Comparison of ENCODE assay signal across 28 mouse cellular contexts in genomic region chr10:24598693-24599092, GRCm38 (mm10). TPM values are rescaled to one million over a fixed set of nuclear protein-coding genes. Genes with fewer than 3 reads are reported as not detected.
DNase-seq lines count a peak whose midpoint lies in the region; ATAC-seq and TF ChIP-seq lines count a peak whose summit lies in the region.
"Had no signal": no experiment of that assay in that cellular context is flagged by ENCODE, and none has a peak within 500 bp of the region (broad histone marks: within the 10 kb centered on the region; RNA-seq: fewer than 3 reads in every experiment).

No protein-coding gene starts in this region.

- peak overlapping the region; percentile 61; the same call in 1 of the 2 replicates for H3K4me2 ChIP-seq in intestine, embryonic 14.5 days (ENCODE audit: low read length)
- H3K4me2 ChIP-seq in intestine, embryonic 15.5 days (replicated peaks): no peak overlapping the region
- peak overlapping the region; percentile 69; the same call in 1 of the 2 replicates for H3K4me2 ChIP-seq in embryonic facial prominence, embryonic 14.5 days (ENCODE audit: low read depth, low read length)
- H3K4me2 ChIP-seq in stomach, postnatal 0 days (replicated peaks; ENCODE audit: low read depth): 0 out of 2 replicates have a peak overlapping the region, but pooled peaks have one; percentile 11
- H3K4me2 ChIP-seq: forebrain, embryonic 15.5 days; hindbrain, embryonic 15.5 days; limb, embryonic 15.5 days; liver, embryonic 13.5 days; midbrain, embryonic 12.5 days; neural tube, embryonic 12.5 days had no signal

- no peak overlapping the region for H3K9ac ChIP-seq in heart, adult 2 months (ENCODE audit: low read depth, low read length)
- no peak overlapping the region for H3K9ac ChIP-seq in intestine, embryonic 14.5 days (ENCODE audit: low read length)
- no peak overlapping the region for H3K9ac ChIP-seq in intestine, embryonic 15.5 days
- H3K9ac ChIP-seq in embryonic facial prominence, embryonic 14.5 days (ENCODE audit: low read depth, low read length): no peak overlapping the region
- H3K9ac ChIP-seq in stomach, postnatal 0 days (ENCODE audit: low read length): no peak overlapping the region
- H3K9ac ChIP-seq: forebrain, embryonic 15.5 days; hindbrain, embryonic 15.5 days; limb, embryonic 15.5 days; liver, embryonic 13.5 days; midbrain, embryonic 12.5 days; neural tube, embryonic 12.5 days had no signal

- H3K27ac ChIP-seq in heart, adult 2 months: peak overlapping the region; percentile 9
- H3K27ac ChIP-seq in intestine, embryonic 14.5 days (ENCODE audit: low read depth): no peak overlapping the region
- no peak overlapping the region for H3K27ac ChIP-seq in intestine, embryonic 15.5 days
- H3K27ac ChIP-seq in embryonic facial prominence, embryonic 14.5 days (replicated peaks; ENCODE audit: low read depth, low read length): no peak overlapping the region
- no peak overlapping the region for H3K27ac ChIP-seq in stomach, postnatal 0 days (replicated peaks)
- no peak overlapping the region for H3K27ac ChIP-seq in cerebellum, adult 2 months (ENCODE audit: insufficient read depth, low read length)
- H3K27ac ChIP-seq: forebrain, embryonic 10.5 days; forebrain, embryonic 15.5 days; hindbrain, embryonic 10.5 days; hindbrain, embryonic 15.5 days; limb, embryonic 15.5 days; liver, embryonic 13.5 days; midbrain, embryonic 12.5 days; neural tube, embryonic 12.5 days had no signal

- TF ChIP-seq EP300 in heart, adult 2 months (IDR thresholded peaks at IDR 0.05; ENCODE audit: insufficient read depth, low read depth, low read length): no peak
- no peak for TF ChIP-seq EP300 in stomach, postnatal 0 days (optimal IDR thresholded peaks at IDR 0.05)

- DNase-seq in heart, adult 2 months: no peak
- DNase-seq in heart, adult 9 months (ENCODE audit: low spot score in 2 of 2): no peak
- no peak for DNase-seq in intestine, embryonic 14.5 days (ENCODE audit: low spot score)
- no peak for DNase-seq in embryonic facial prominence, embryonic 14.5 days (ENCODE audit: low spot score)
- DNase-seq in stomach, postnatal 0 days (ENCODE audit: low spot score): no peak
- DNase-seq in cerebellum, adult 2 months: no peak
- DNase-seq: adrenal gland, postnatal 25 days; cerebellum, adult 11-12 months; cerebellum, postnatal 14 days; kidney, postnatal 25 days; liver, embryonic 13.5 days; lung, adult 18-20 months; lung, postnatal 4 days; right cerebral cortex, adult 18-20 months; thymus, postnatal 4 days had no signal

- H3K4me1 ChIP-seq in heart, adult 2 months (ENCODE audit: control insufficient read depth, insufficient read depth, low read length): peaks cover 6% of the 10 kb centered on the region; the same call in 1 of the 2 replicates
- peaks cover 23% of the 10 kb centered on the region for H3K4me1 ChIP-seq in intestine, embryonic 14.5 days (replicated peaks; ENCODE audit: control insufficient read depth, insufficient read depth, low read length)
- H3K4me1 ChIP-seq in intestine, embryonic 15.5 days (replicated peaks): peaks cover 14% of the 10 kb centered on the region
- peaks cover 16% of the 10 kb centered on the region for H3K4me1 ChIP-seq in embryonic facial prominence, embryonic 14.5 days (ENCODE audit: control insufficient read depth, insufficient read depth, low read length)
- no peaks in the 10 kb centered on the region for H3K4me1 ChIP-seq in stomach, postnatal 0 days (replicated peaks; ENCODE audit: control insufficient read depth, insufficient read depth)
- H3K4me1 ChIP-seq in cerebellum, adult 2 months (ENCODE audit: control insufficient read depth, insufficient read depth, low read length): peaks cover 6% of the 10 kb centered on the region
- H3K4me1 ChIP-seq: liver, embryonic 13.5 days had no signal

- 89% methylated on average over 6 of the region's 6 CpGs for WGBS in heart, adult 2 months
- WGBS in intestine, embryonic 14.5 days: 82% methylated on average over 6 of the region's 6 CpGs
- WGBS in intestine, embryonic 15.5 days: 84% methylated on average over 6 of the region's 6 CpGs
- 88% methylated on average over 6 of the region's 6 CpGs for WGBS in embryonic facial prominence, embryonic 14.5 days
- WGBS in stomach, postnatal 0 days: 76% methylated on average over 6 of the region's 6 CpGs
- 89% methylated on average over 6 of the region's 6 CpGs for WGBS in cerebellum, adult 2 months

- no peak for TF ChIP-seq CTCF in heart, adult 2 months (IDR thresholded peaks at IDR 0.05)
- no peak for TF ChIP-seq CTCF in stomach, postnatal 0 days (IDR thresholded peaks at IDR 0.05; ENCODE audit: low read depth)
- TF ChIP-seq CTCF in cerebellum, adult 2 months (IDR thresholded peaks at IDR 0.05; ENCODE audit: borderline replicate concordance, insufficient read depth, low read depth, low read length): no peak

- no peak for ATAC-seq in intestine, embryonic 14.5 days (replicated peaks; ENCODE audit: low FRiP score, low TSS enrichment, low read depth)
- no peak for ATAC-seq in intestine, embryonic 15.5 days
- ATAC-seq in embryonic facial prominence, embryonic 14.5 days (ENCODE audit: low read depth): no peak
- ATAC-seq in stomach, postnatal 0 days (ENCODE audit: low FRiP score, low TSS enrichment): no peak
- ATAC-seq: CD4-positive, CD25-positive, alpha-beta regulatory T cell, adult 4 months; forebrain, embryonic 15.5 days; inflammation-experienced regulatory T-cells, adult 6 months; lung, postnatal 0 days had no signal

- no peak for TF ChIP-seq POLR2A in heart, adult 2 months (IDR thresholded peaks at IDR 0.05; ENCODE audit: insufficient read depth, low read depth, low read length)
- no peak for TF ChIP-seq POLR2A in cerebellum, adult 2 months (IDR thresholded peaks at IDR 0.05; ENCODE audit: borderline replicate concordance, insufficient read depth, low read length)

- intact Hi-C loops in heart, adult 2 months (cut with DNase I): no loop called here

- H3K4me3 ChIP-seq in heart, adult 2 months: no peak overlapping the region
- H3K4me3 ChIP-seq in intestine, embryonic 14.5 days (ENCODE audit: low read depth, low read length): no peak overlapping the region
- H3K4me3 ChIP-seq in intestine, embryonic 15.5 days (replicated peaks): no peak overlapping the region
- H3K4me3 ChIP-seq in embryonic facial prominence, embryonic 14.5 days (ENCODE audit: low read depth, low read length): peak overlapping the region; percentile 64; the same call in 1 of the 2 replicates
- H3K4me3 ChIP-seq in stomach, postnatal 0 days (ENCODE audit: low read depth, low read length): no peak overlapping the region
- no peak overlapping the region for H3K4me3 ChIP-seq in cerebellum, adult 2 months (replicated peaks; ENCODE audit: insufficient read depth, low read depth, low read length)
- H3K4me3 ChIP-seq: forebrain, embryonic 10.5 days; forebrain, embryonic 15.5 days; hindbrain, embryonic 10.5 days; hindbrain, embryonic 15.5 days; limb, embryonic 15.5 days; liver, embryonic 13.5 days; megakaryocyte, embryonic 14.5 days; midbrain, embryonic 12.5 days; myocyte; neural tube, embryonic 12.5 days had no signal

- no peaks in the 10 kb centered on the region for H3K79me2 ChIP-seq in heart, adult 2 months (replicated peaks; ENCODE audit: control insufficient read depth, insufficient read depth, low read length)

- no peaks in the 10 kb centered on the region for H3K27me3 ChIP-seq in heart, adult 2 months (ENCODE audit: control insufficient read depth, insufficient read depth, low read length)
- no peaks in the 10 kb centered on the region for H3K27me3 ChIP-seq in intestine, embryonic 14.5 days (replicated peaks; ENCODE audit: control insufficient read depth, insufficient read depth, low read length)
- no peaks in the 10 kb centered on the region for H3K27me3 ChIP-seq in intestine, embryonic 15.5 days (replicated peaks)
- H3K27me3 ChIP-seq in embryonic facial prominence, embryonic 14.5 days (replicated peaks; ENCODE audit: control insufficient read depth, insufficient read depth, low read length): no peaks in the 10 kb centered on the region
- H3K27me3 ChIP-seq in stomach, postnatal 0 days (ENCODE audit: control insufficient read depth, insufficient read depth, low read length): no peaks in the 10 kb centered on the region
- H3K27me3 ChIP-seq in cerebellum, adult 2 months (ENCODE audit: control insufficient read depth, insufficient read depth, low read length): peaks cover 3% of the 10 kb centered on the region; the same call in 1 of the 2 replicates
- H3K27me3 ChIP-seq: forebrain, embryonic 15.5 days; hindbrain, embryonic 15.5 days; limb, embryonic 15.5 days; neural tube, embryonic 12.5 days had no signal

- peaks cover 15% of the 10 kb centered on the region for H3K36me3 ChIP-seq in heart, adult 2 months (ENCODE audit: control insufficient read depth, insufficient read depth, low read length)
- no peaks in the 10 kb centered on the region for H3K36me3 ChIP-seq in intestine, embryonic 14.5 days (ENCODE audit: control insufficient read depth, insufficient read depth, low read length)
- no peaks in the 10 kb centered on the region for H3K36me3 ChIP-seq in intestine, embryonic 15.5 days
- H3K36me3 ChIP-seq in embryonic facial prominence, embryonic 14.5 days (ENCODE audit: control insufficient read depth, insufficient read depth, low read length): no peaks in the 10 kb centered on the region
- H3K36me3 ChIP-seq in stomach, postnatal 0 days (ENCODE audit: control insufficient read depth, insufficient read depth, low read length): no peaks in the 10 kb centered on the region; the same call in 1 of the 2 replicates
- H3K36me3 ChIP-seq: forebrain, embryonic 15.5 days; hindbrain, embryonic 15.5 days; limb, embryonic 15.5 days; liver, embryonic 13.5 days; midbrain, embryonic 12.5 days; neural tube, embryonic 12.5 days had no signal

- no peaks in the 10 kb centered on the region for H3K9me3 ChIP-seq in intestine, embryonic 14.5 days (ENCODE audit: control insufficient read depth, low read length)
- H3K9me3 ChIP-seq in intestine, embryonic 15.5 days: no peaks in the 10 kb centered on the region
- no peaks in the 10 kb centered on the region for H3K9me3 ChIP-seq in embryonic facial prominence, embryonic 14.5 days (ENCODE audit: control insufficient read depth, low read length)
- no peaks in the 10 kb centered on the region for H3K9me3 ChIP-seq in stomach, postnatal 0 days (ENCODE audit: control insufficient read depth, low read length)
- H3K9me3 ChIP-seq: forebrain, embryonic 10.5 days; forebrain, embryonic 15.5 days; hindbrain, embryonic 10.5 days; hindbrain, embryonic 15.5 days; limb, embryonic 15.5 days; liver, embryonic 13.5 days; midbrain, embryonic 12.5 days; neural tube, embryonic 12.5 days had no signal

RNA-seq across cellular contexts. Expression of gene Ccn2, which starts 3.5 kb away (rescaled TPM):
- total RNA-seq in heart, adult 2 months (2021): 100 to 1,000 TPM in 1 of 2 experiments, 10 to 100 TPM in 1; 62.8 to 108 TPM
- 93.2 and 141 TPM in 2 replicates for polyA plus RNA-seq in heart, adult 2 months (2012; rRNA removed)
- 11.5 and 14.7 TPM in 2 replicates for polyA plus RNA-seq in intestine, embryonic 14.5 days (2014; fragmentation: Nextera tagmentation; extraction: Ambion mirVana)
- polyA plus RNA-seq in intestine, embryonic 15.5 days (2015; fragmentation: Nextera tagmentation; extraction: Ambion mirVana): 9.3 and 10.1 TPM in 2 replicates
- 14.7 and 16.7 TPM in 2 replicates for polyA plus RNA-seq in embryonic facial prominence, embryonic 14.5 days (2014; fragmentation: Nextera tagmentation; extraction: Ambion mirVana)
- 19.6 and 19.7 TPM in 2 replicates for polyA plus RNA-seq in stomach, postnatal 0 days (2015; fragmentation: Nextera tagmentation; extraction: Ambion mirVana)
- 9.8 TPM in 2 replicates for polyA plus RNA-seq in cerebellum, adult 2 months (2012; rRNA removed)
- polyA plus RNA-seq: CD4-positive, CD25-positive, alpha-beta regulatory T cell, adult 4 months; inflammation-experienced regulatory T-cells, adult 6 months had no signal
